Mouse (Mus musculus): ENCODE data around the gene Flt3. TPM values are rescaled to one million over a fixed set of nuclear protein-coding genes. Genes with fewer than 3 reads are reported as not detected.

Flt3 gene
- total RNA-seq, 2 experiments from 2014 or later: 6.2 to 6.8 TPM

- peak in 1 of 2 experiments; percentile 44 for DNase-seq (ENCODE audit: low spot score in 2 of 2)
Measured at GRCm38 (mm10) chr5:147293127-147293910, 107.0 kb downstream of the Flt3 start.

- DNase-seq (ENCODE audit: low spot score in 2 of 2): no peak
Measured at GRCm38 (mm10) chr5:147292506-147293120, 107.7 kb downstream of the Flt3 start.

- no peak for DNase-seq (ENCODE audit: low spot score in 2 of 2)
Measured at GRCm38 (mm10) chr5:147291764-147292505, 108.4 kb downstream of the Flt3 start.

- DNase-seq (ENCODE audit: low spot score in 2 of 2): no peak
Measured at GRCm38 (mm10) chr5:147284365-147284764, 115.9 kb downstream of the Flt3 start.

Small RNA genes lying within 50 kb of the gene (microRNA-seq; reads per million reads assigned to microRNA genes)
- 0.57 to 1.1 reads per million in 2 experiments for gene Mir7k

Other genes with a start within 250 kb of the Flt3 start
- gene Gsx1, start 211.8 kb downstream of the Flt3 start, total RNA-seq (2021): under 1 TPM; 0.72 to 0.97 TPM
- gene Pdx1, start 130.5 kb downstream of the Flt3 start, total RNA-seq (2021): not detected
- not detected for gene Cdx2, start 93.2 kb downstream of the Flt3 start, total RNA-seq (2021)
- gene Urad, start 78.0 kb downstream of the Flt3 start, total RNA-seq (2021): not detected
- gene Pan3, start 29.7 kb upstream of the Flt3 start, total RNA-seq (2021): 10 to 100 TPM; 89.4 to 97.4 TPM

Data from layer of hippocampus, postnatal 14 days (tissue).